Mouse (Mus musculus) forebrain, embryonic 16.5 days (tissue): ENCODE results near the gene Prkce. TPM values are rescaled to one million over a fixed set of nuclear protein-coding genes. Genes with fewer than 3 reads are reported as not detected.

ENCODE experiments used
- ATAC-seq: fragments of 200-750 bp; cut with Nextera tagmentation; 2 replicates; pipeline ENCODE4 v1.8.0; 2017; ENCODE audit warnings: mild to moderate bottlenecking, moderate library complexity
- H3K27ac ChIP-seq: fragments of 300-500 bp; sonication (generic); 2 replicates; pipeline ENCODE4 v1.5.1; 2014; ENCODE audit warnings: low read length, control low read depth
- H3K27me3 ChIP-seq: fragments of 300-500 bp; sonication (generic); replicated peaks from 2 replicates; pipeline ENCODE4 v1.6.1; 2014; ENCODE audit warnings: low read length; ENCODE audit not compliant: control insufficient read depth, insufficient read depth
- H3K36me3 ChIP-seq: fragments of 300-500 bp; sonication (generic); 2 replicates; pipeline ENCODE4 v1.6.1; 2014; ENCODE audit not compliant: control insufficient read depth, insufficient read depth
- H3K4me1 ChIP-seq: fragments of 300-500 bp; sonication (generic); replicated peaks from 2 replicates; pipeline ENCODE4 v1.6.1; 2014; ENCODE audit warnings: low read length; ENCODE audit not compliant: control insufficient read depth, insufficient read depth
- H3K4me2 ChIP-seq: fragments of 300-500 bp; sonication (generic); 2 replicates; pipeline ENCODE4 v1.6.1; 2014; ENCODE audit warnings: mild to moderate bottlenecking, low read length, control low read depth
- H3K4me3 ChIP-seq: fragments of 300-500 bp; sonication (generic); replicated peaks from 2 replicates; pipeline ENCODE4 v1.5.1; 2014; ENCODE audit warnings: mild to moderate bottlenecking, low read length, control low read depth
- H3K9ac ChIP-seq: fragments of 300-500 bp; sonication (generic); replicated peaks from 2 replicates; pipeline ENCODE4 v1.6.1; 2014; ENCODE audit warnings: low read depth, low read length, control low read depth
- H3K9me3 ChIP-seq: fragments of 300-500 bp; sonication (generic); 2 replicates; pipeline ENCODE4 v1.6.1; 2016; ENCODE audit warnings: low read length; ENCODE audit not compliant: control insufficient read depth
- WGBS: fragments of 180-500 bp; shearing (Covaris S2); extraction: QIAGEN DNeasy Blood & Tissue Kit; methylation state at CpG from one replicate; pipeline ENCODE4 v1.1.7; 2014; 5-methylcytosine and 5-hydroxymethylcytosine counted together
- polyA plus RNA-seq: library from polyadenylated mRNA; unstranded; fragments of >200 nt; fragmentation: Nextera tagmentation; extraction: Ambion mirVana; gene quantifications from 2 replicates; pipeline ENCODE4 v1.2.1, GENCODE M21; 2015

Prkce gene
- polyA plus RNA-seq, 1 experiment from 2014 or later = 42.9 TPM

DNA sequence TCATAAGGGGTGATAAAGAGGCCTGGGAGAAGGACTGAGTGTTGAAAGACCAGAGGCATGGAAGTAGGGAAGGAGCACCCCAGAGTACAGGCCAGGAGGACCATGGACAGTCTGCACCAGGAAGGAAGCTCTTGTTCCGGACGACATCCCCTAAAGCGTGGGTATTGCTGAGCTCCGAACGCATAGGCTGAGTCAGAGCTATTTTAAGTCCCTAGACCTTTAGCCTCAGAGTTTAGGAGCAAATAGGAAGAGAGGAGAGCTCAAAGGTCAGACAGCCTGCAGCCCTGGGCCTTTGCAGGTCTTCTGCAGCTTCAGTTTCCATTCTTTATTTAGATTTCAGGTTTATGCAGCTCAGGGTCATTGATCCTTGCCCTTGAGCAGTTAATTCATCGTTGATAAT lies 433.5 kb downstream of the Prkce start:
- H3K9ac ChIP-seq = no peak overlapping the region
- H3K36me3 ChIP-seq = no peaks in the 10 kb centered on the region
- no peak for ATAC-seq
- H3K4me1 ChIP-seq = no peaks in the 10 kb centered on the region
- H3K4me3 ChIP-seq = no peak overlapping the region
- WGBS = 86% methylated on average over 6 of the region's 6 CpGs
- no peak overlapping the region for H3K4me2 ChIP-seq
- no peaks in the 10 kb centered on the region for H3K9me3 ChIP-seq
- H3K27me3 ChIP-seq = no peaks in the 10 kb centered on the region
- no peak overlapping the region for H3K27ac ChIP-seq

DNA sequence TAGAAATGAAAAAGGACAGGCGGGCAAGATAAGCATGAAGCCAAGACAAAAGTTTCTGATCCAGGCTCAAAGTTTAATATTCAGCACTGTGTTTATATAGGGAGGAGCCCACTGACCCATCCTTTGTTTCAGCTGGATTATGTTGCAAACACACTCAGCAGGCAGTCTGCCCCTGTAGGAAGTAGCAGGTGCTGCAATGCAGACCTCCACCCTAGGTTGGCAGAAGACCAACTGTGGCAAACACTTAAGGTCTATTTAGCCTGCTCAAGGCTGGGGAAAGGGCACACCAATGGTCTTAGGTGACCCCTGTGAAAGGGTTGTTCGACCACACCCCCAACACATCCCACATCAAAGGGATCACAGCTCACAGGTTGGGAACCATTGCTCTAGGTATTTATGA lies 434.3 kb downstream of the Prkce start:
- Histone ChIP-seq H3K4me2 (no peak overlapping the region), H3K4me1 (no peaks in the 10 kb centered on the region), H3K36me3 (no peaks in the 10 kb centered on the region), H3K4me3 (no peak overlapping the region), H3K27me3 (no peaks in the 10 kb centered on the region), H3K9me3 (no peaks in the 10 kb centered on the region), H3K27ac (no peak overlapping the region), H3K9ac (no peak overlapping the region)
- no peak for ATAC-seq
- WGBS = 90% methylated on average over 2 of the region's 2 CpGs

- no peaks in the 10 kb centered on the region for H3K27me3 ChIP-seq
- H3K36me3 ChIP-seq = no peaks in the 10 kb centered on the region
- ATAC-seq = no peak
- H3K4me3 ChIP-seq = no peak overlapping the region
- H3K9me3 ChIP-seq = no peaks in the 10 kb centered on the region
- H3K9ac ChIP-seq = no peak overlapping the region
- WGBS = 83% methylated on average over 5 of the region's 5 CpGs
- no peaks in the 10 kb centered on the region for H3K4me1 ChIP-seq
- no peak overlapping the region for H3K4me2 ChIP-seq
- H3K27ac ChIP-seq = no peak overlapping the region
Measured at GRCm38 (mm10) chr17:86603848-86604444, 436.4 kb downstream of the Prkce start.

- no peak overlapping the region for H3K27ac ChIP-seq
- no peak overlapping the region for H3K9ac ChIP-seq
- no peaks in the 10 kb centered on the region for H3K36me3 ChIP-seq
- no peaks in the 10 kb centered on the region for H3K27me3 ChIP-seq
- H3K9me3 ChIP-seq = no peaks in the 10 kb centered on the region
- ATAC-seq = no peak
- no peaks in the 10 kb centered on the region for H3K4me1 ChIP-seq
- 90% methylated on average over 4 of the region's 4 CpGs for WGBS
- no peak overlapping the region for H3K4me2 ChIP-seq
- no peak overlapping the region for H3K4me3 ChIP-seq
Measured at GRCm38 (mm10) chr17:86607981-86608380, 440.4 kb downstream of the Prkce start.

DNA sequence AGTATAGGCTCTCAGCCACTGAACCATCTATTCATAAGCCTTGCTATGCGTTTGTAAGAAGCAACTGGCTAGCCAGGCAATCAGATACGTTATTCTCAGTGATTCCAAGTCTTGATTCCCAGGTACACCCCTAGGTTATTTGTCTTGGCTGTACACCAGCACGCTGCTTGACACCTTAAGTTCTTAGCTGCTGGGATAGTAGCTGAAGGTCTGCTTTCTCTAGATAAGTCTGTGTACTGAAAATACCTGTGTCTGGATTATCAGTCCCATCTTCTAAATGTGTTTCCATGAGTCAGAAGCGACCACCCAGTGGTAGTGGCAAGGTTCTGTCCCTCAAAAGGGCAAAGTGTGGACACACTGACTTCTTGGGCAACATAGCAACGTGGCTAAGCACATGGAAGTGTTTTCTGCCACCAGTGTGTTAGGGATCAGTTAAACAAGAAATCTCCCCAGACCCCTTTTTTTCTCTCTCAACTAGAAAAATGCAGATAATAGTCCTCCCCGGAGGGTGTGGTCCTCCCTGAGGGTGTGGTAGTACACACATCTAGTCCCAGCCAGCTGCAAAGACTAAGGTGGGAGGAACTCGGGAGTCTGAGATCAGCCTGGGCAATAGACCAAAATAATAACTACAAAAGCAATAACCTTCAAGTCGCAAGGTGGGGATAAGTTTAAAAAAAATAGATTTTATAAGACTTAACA lies 442.8 kb downstream of the Prkce start:
- WGBS = 84% methylated on average over 8 of the region's 8 CpGs
- no peak for ATAC-seq
- Histone ChIP-seq H3K4me2 (no peak overlapping the region), H3K4me3 (no peak overlapping the region), H3K4me1 (no peaks in the 10 kb centered on the region), H3K9ac (no peak overlapping the region), H3K9me3 (no peaks in the 10 kb centered on the region), H3K36me3 (no peaks in the 10 kb centered on the region), H3K27ac (no peak overlapping the region), H3K27me3 (no peaks in the 10 kb centered on the region)

DNA sequence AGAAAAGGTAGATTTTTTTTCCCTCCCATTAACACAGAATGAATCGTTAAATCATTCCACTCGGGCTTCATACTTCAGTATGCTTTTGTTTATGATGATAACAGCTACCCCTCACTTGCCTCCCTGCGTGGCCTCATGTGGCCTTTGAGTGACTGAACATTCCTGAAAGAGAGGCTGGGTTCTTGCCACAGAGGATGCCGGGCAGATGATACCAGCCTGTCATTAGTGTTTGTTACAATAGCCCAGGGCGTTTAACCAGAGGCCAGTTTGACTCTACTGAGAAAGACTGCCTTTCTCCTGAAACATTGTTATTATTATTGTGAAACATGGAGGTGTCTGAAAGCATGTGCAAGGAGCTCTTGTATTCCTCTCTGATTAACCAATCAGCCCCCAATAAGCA lies 444.2 kb downstream of the Prkce start:
- Histone ChIP-seq H3K4me1 (no peaks in the 10 kb centered on the region), H3K4me2 (no peak overlapping the region), H3K27ac (no peak overlapping the region), H3K36me3 (no peaks in the 10 kb centered on the region), H3K9me3 (no peaks in the 10 kb centered on the region), H3K4me3 (no peak overlapping the region), H3K9ac (no peak overlapping the region), H3K27me3 (no peaks in the 10 kb centered on the region)
- 45% methylated on average over 5 of the region's 5 CpGs for WGBS
- ATAC-seq = no peak

DNA sequence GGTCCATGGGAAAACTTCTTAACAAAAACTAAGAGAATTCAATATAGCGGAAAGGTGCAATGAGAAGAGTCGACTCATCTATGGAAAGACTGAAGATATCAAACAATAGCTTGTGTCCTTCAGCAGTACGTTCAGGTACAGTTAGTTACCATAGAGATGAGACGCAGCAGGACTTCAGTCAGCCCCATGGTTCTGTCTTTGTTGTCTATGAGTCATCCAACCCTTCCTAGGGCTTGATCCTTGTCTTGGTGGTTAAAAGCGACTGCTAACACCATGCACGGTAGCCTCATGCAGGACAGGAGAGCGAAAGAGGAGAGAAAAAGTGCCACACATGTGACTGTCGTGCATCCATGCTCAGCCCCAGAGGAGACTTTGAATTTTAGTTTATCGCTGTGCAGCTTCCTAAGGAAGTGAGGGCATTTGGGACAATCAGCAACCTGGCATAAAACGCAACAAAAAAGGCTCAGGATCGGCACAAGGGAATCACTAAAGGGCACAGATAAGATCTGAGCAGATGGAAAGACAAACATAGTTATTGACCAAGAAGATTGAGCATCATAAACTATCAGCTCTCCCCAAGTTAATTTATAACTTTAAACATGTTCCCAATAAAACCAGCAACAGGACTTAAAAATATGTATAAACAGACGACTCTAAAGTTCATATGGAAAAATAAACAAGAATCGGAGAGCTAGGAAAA lies 448.2 kb downstream of the Prkce start:
- H3K27me3 ChIP-seq = no peaks in the 10 kb centered on the region
- no peaks in the 10 kb centered on the region for H3K4me1 ChIP-seq
- no peak for ATAC-seq
- no peak overlapping the region for H3K4me2 ChIP-seq
- H3K9ac ChIP-seq = no peak overlapping the region
- no peaks in the 10 kb centered on the region for H3K9me3 ChIP-seq
- no peaks in the 10 kb centered on the region for H3K36me3 ChIP-seq
- no peak overlapping the region for H3K4me3 ChIP-seq
- no peak overlapping the region for H3K27ac ChIP-seq
- WGBS = 93% methylated on average over 13 of the region's 13 CpGs

GRCm38 (mm10) chr17:86617570-86618237 lies 450.1 kb downstream of the Prkce start:
- Histone ChIP-seq H3K4me1 (no peaks in the 10 kb centered on the region), H3K36me3 (no peaks in the 10 kb centered on the region), H3K9me3 (no peaks in the 10 kb centered on the region), H3K4me3 (no peak overlapping the region), H3K27ac (no peak overlapping the region), H3K4me2 (no peak overlapping the region), H3K27me3 (no peaks in the 10 kb centered on the region), H3K9ac (no peak overlapping the region)
- ATAC-seq = no peak
- WGBS = 74% methylated on average over 3 of the region's 3 CpGs

GRCm38 (mm10) chr17:86618431-86618861 lies 450.9 kb downstream of the Prkce start:
- H3K4me1 ChIP-seq = no peaks in the 10 kb centered on the region
- no peak for ATAC-seq
- H3K9ac ChIP-seq = no peak overlapping the region
- no peaks in the 10 kb centered on the region for H3K36me3 ChIP-seq
- no peaks in the 10 kb centered on the region for H3K27me3 ChIP-seq
- no peak overlapping the region for H3K4me2 ChIP-seq
- no peak overlapping the region for H3K4me3 ChIP-seq
- no peak overlapping the region for H3K27ac ChIP-seq
- 74% methylated on average over 4 of the region's 4 CpGs for WGBS
- H3K9me3 ChIP-seq = no peaks in the 10 kb centered on the region
